Mouse (Mus musculus): ENCODE measurements around the gene Fam181a. TPM values are rescaled to one million over a fixed set of nuclear protein-coding genes. Genes with fewer than 3 reads are reported as not detected.

Fam181a gene
- total and polyA plus RNA-seq, 3 experiments: not detected

DNA sequence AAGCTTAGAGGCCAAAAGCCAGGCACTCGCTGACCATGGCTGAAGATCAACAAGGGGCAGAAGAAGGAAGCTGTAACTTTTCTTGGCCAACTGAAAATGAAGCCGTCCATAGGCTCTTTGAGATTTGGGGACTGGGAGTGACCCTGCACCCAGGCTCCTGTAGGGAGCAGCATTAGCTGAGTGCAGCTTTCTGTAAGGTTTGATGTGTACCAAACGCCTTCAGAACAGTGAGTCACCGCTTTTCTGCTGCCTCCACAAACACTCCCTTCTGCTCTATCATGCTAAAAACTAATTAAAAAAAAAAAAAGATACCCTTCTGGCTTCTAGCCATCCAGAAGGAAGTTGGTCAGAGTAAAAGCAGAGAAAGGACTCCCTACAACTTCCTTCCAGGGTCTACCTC is 34.4 kb upstream of the Fam181a start:
- in situ Hi-C loops (cut with MboI; ENCODE audit: low pct_ligation_motif_present, low pct_unique_long_range_greater_than_20kb, low sequenced_read_pairs): no loop called here
- no peak overlapping the region for H3K4me2 ChIP-seq (ENCODE audit: insufficient read depth, low read depth, poor library complexity, severe bottlenecking)

DNA sequence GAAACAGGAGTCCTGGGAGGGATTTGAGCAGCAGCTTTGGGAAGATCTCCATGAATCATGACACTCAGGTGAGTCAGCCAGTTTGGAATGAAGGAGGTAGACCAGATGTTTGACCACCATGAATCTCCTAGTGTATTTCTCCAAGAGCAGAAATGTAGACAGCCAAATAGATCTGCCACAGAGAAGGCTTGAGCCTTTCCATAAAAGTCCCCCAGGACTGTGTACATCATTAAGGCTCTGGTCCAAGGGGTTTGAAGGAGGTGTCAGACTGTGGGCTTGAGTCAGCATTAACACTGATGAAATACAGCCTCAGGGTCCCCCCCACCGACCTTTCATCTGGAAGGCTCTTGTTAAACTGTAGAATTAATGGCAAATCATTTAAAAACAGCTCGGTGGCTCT is 29.3 kb upstream of the Fam181a start:
- no peak for DNase-seq (ENCODE audit: extremely low read depth)
- no peak overlapping the region for H3K4me3 ChIP-seq (replicated peaks in 1 of 3; ENCODE audit: low read depth in 2 of 3, low read length in 2 of 3, poor library complexity in 1 of 3)
- H3K9ac ChIP-seq (ENCODE audit: insufficient read depth, low read depth): no peak overlapping the region
- no peak for TF ChIP-seq ZMIZ1 (IDR thresholded peaks at IDR 0.05; ENCODE audit: low read depth, low read length)
- no peaks in the 10 kb centered on the region for H3K27me3 ChIP-seq (replicated peaks)
- H3K4me1 ChIP-seq (ENCODE audit: control insufficient read depth in 1 of 2, insufficient read depth in 2 of 2): peaks cover 5 to 15% of the 10 kb centered on the region in 2 experiments; a peak in 2 of 4 replicates
- no peak overlapping the region for H3K4me2 ChIP-seq (ENCODE audit: insufficient read depth, low read depth, poor library complexity, severe bottlenecking)
- H3K79me2 ChIP-seq (replicated peaks; ENCODE audit: control insufficient read depth, extremely low read depth, insufficient read depth, poor library complexity, severe bottlenecking): no peaks in the 10 kb centered on the region
- H3K9me3 ChIP-seq (replicated peaks; ENCODE audit: low read length): peaks cover 8% of the 10 kb centered on the region
- in situ Hi-C loops (cut with MboI; ENCODE audit: low pct_ligation_motif_present, low pct_unique_long_range_greater_than_20kb, low sequenced_read_pairs) (no loop called here), dilution Hi-C loops (cut with MboI; ENCODE audit: extremely low pct_ligation_motif_present, extremely low pct_unique_long_range_greater_than_20kb, low sequenced_read_pairs) (no loop called here)
- H3K27ac ChIP-seq (ENCODE audit: insufficient read depth, low read depth): no peak overlapping the region
- no peaks in the 10 kb centered on the region for H3K36me3 ChIP-seq (replicated peaks in 1 of 2; ENCODE audit: control insufficient read depth in 1 of 2, insufficient read depth in 1 of 2, low read length in 1 of 2)

More for the DNA sequence above, 34.4 kb upstream of the Fam181a start:
- Histone ChIP-seq H3K27ac (ENCODE audit: insufficient read depth, low read depth) (no peak overlapping the region), H3K79me2 (replicated peaks; ENCODE audit: control insufficient read depth, extremely low read depth, insufficient read depth, poor library complexity, severe bottlenecking) (no peaks in the 10 kb centered on the region), H3K9ac (ENCODE audit: insufficient read depth, low read depth) (no peak overlapping the region), H3K9me3 (replicated peaks; ENCODE audit: low read length) (peaks cover 8% of the 10 kb centered on the region), H3K4me1 (ENCODE audit: control insufficient read depth in 1 of 2, insufficient read depth in 2 of 2) (peaks cover 19 to 34% of the 10 kb centered on the region in 2 experiments), H3K4me3 (replicated peaks in 1 of 3; ENCODE audit: low read depth in 2 of 3, low read length in 2 of 3, poor library complexity in 1 of 3) (no peak overlapping the region), H3K36me3 (replicated peaks in 1 of 2; ENCODE audit: control insufficient read depth in 1 of 2, insufficient read depth in 1 of 2, low read length in 1 of 2) (no peaks in the 10 kb centered on the region), H3K27me3 (replicated peaks) (no peaks in the 10 kb centered on the region)
- dilution Hi-C loops (cut with MboI; ENCODE audit: extremely low pct_ligation_motif_present, extremely low pct_unique_long_range_greater_than_20kb, low sequenced_read_pairs): no loop called here
- no peak for DNase-seq (ENCODE audit: extremely low read depth)
- no peak for TF ChIP-seq IRF4 (IDR thresholded peaks at IDR 0.05; ENCODE audit: low read depth, low read length)
- TF ChIP-seq GABPA (IDR thresholded peaks at IDR 0.05; ENCODE audit: insufficient replicate concordance, low read depth, low read length): no peak
- no peak for TF ChIP-seq HCFC1 (IDR thresholded peaks at IDR 0.05; ENCODE audit: low read depth, low read length)
- no peak for TF ChIP-seq NELFE (IDR thresholded peaks at IDR 0.05; ENCODE audit: low read depth, low read length)
- no peak for TF ChIP-seq UBTF (IDR thresholded peaks at IDR 0.05; ENCODE audit: low read depth, low read length)
- TF ChIP-seq MAX (IDR thresholded peaks at IDR 0.05; ENCODE audit: low read length): no peak
- no peak for TF ChIP-seq ZKSCAN1 (IDR thresholded peaks at IDR 0.05; ENCODE audit: borderline replicate concordance, low read depth, low read length)
- TF ChIP-seq SMC3 (IDR thresholded peaks at IDR 0.05; ENCODE audit: low read depth, low read length): no peak
- TF ChIP-seq RCOR1 (conservative IDR thresholded peaks at IDR 0.05; ENCODE audit: low read depth, low read length): no peak
- no peak for TF ChIP-seq CHD2 (IDR thresholded peaks at IDR 0.05; ENCODE audit: low read length)
- no peak for TF ChIP-seq PAX5 (IDR thresholded peaks at IDR 0.05; ENCODE audit: low read length)
- TF ChIP-seq POLR2A (IDR thresholded peaks at IDR 0.05; ENCODE audit: low read depth, low read length): no peak
- TF ChIP-seq ETS1 (conservative IDR thresholded peaks at IDR 0.05; ENCODE audit: low read depth, low read length): no peak
- no peak for TF ChIP-seq USF2 (conservative IDR thresholded peaks at IDR 0.05; ENCODE audit: low read depth, low read length)
- no peak for TF ChIP-seq ZC3H11A (IDR thresholded peaks at IDR 0.05; ENCODE audit: low read depth, low read length)
- no peak for TF ChIP-seq KAT2A (IDR thresholded peaks at IDR 0.05; ENCODE audit: insufficient replicate concordance, low read length)
- no peak for TF ChIP-seq JUND (conservative IDR thresholded peaks at IDR 0.05; ENCODE audit: low read depth, low read length)
- no peak for TF ChIP-seq EP300 (IDR thresholded peaks at IDR 0.05; ENCODE audit: low read length)
- TF ChIP-seq MXI1 (IDR thresholded peaks at IDR 0.05; ENCODE audit: low read depth, low read length): no peak
- no peak for TF ChIP-seq MYC (IDR thresholded peaks at IDR 0.05; ENCODE audit: low read depth, low read length)

Measured in CH12.LX (cell line).